Mouse (Mus musculus): ENCODE results near the gene Prrc2c. TPM values are rescaled to one million over a fixed set of nuclear protein-coding genes. Genes with fewer than 3 reads are reported as not detected.
A peak's percentile ranks its signal among the peaks of the same experiment; 100 is the strongest.

Gene Prrc2c
- polyA plus RNA-seq, 1 experiment from 2014 or later: 96.7 TPM

- H3K4me1 ChIP-seq (replicated peaks): peaks cover 12% of the 10 kb centered on the region; the same call in 1 of the 2 replicates
- H3K27ac ChIP-seq (ENCODE audit: poor library complexity, severe bottlenecking): peak overlapping the region; percentile 100
- H3K4me3 ChIP-seq: peak overlapping the region; percentile 94
- H3K27me3 ChIP-seq (replicated peaks): no peaks in the 10 kb centered on the region
- H3K36me3 ChIP-seq: no peaks in the 10 kb centered on the region
- WGBS: under 1% methylated on average over 10 of the region's 10 CpGs
- H3K9ac ChIP-seq: peak overlapping the region; percentile 98
- H3K4me2 ChIP-seq: peak overlapping the region; percentile 89
- no peaks in the 10 kb centered on the region for H3K9me3 ChIP-seq (replicated peaks)
- ATAC-seq (ENCODE audit: insufficient number of reproducible peaks, low FRiP score): no peak
Observed at GRCm38 (mm10) chr1:162739406-162739805, 950 bp downstream of the Prrc2c start.

- Histone ChIP-seq H3K36me3 (no peaks in the 10 kb centered on the region), H3K4me2 (peak overlapping the region; percentile 64), H3K27me3 (replicated peaks) (no peaks in the 10 kb centered on the region), H3K4me1 (replicated peaks) (peaks cover 12% of the 10 kb centered on the region; the same call in 1 of the 2 replicates), H3K4me3 (peak overlapping the region; percentile 94), H3K9me3 (replicated peaks) (no peaks in the 10 kb centered on the region), H3K27ac (ENCODE audit: poor library complexity, severe bottlenecking) (no peak overlapping the region), H3K9ac (peak overlapping the region; percentile 41; the same call in 1 of the 2 replicates)
- 22% methylated on average over 2 of the region's 2 CpGs for WGBS
- ATAC-seq (ENCODE audit: insufficient number of reproducible peaks, low FRiP score): no peak
Observed at GRCm38 (mm10) chr1:162738472-162738871, 1.9 kb downstream of the Prrc2c start.

- Histone ChIP-seq H3K9me3 (replicated peaks) (no peaks in the 10 kb centered on the region), H3K4me1 (replicated peaks) (peaks cover 17% of the 10 kb centered on the region; the same call in 1 of the 2 replicates), H3K27ac (ENCODE audit: poor library complexity, severe bottlenecking) (no peak overlapping the region), H3K4me2 (no peak overlapping the region), H3K4me3 (no peak overlapping the region), H3K9ac (no peak overlapping the region), H3K36me3 (no peaks in the 10 kb centered on the region), H3K27me3 (replicated peaks) (no peaks in the 10 kb centered on the region)
- no peak for ATAC-seq (ENCODE audit: insufficient number of reproducible peaks, low FRiP score)
- 85% methylated on average over 4 of the region's 4 CpGs for WGBS
Observed at GRCm38 (mm10) chr1:162735084-162735483, 5.3 kb downstream of the Prrc2c start.

GRCm38 (mm10) chr1:162734283-162734682 lies 6.1 kb downstream of the Prrc2c start:
- H3K4me3 ChIP-seq: no peak overlapping the region
- no peak overlapping the region for H3K4me2 ChIP-seq
- no peak overlapping the region for H3K9ac ChIP-seq
- H3K4me1 ChIP-seq (replicated peaks): peaks cover 17% of the 10 kb centered on the region; the same call in 1 of the 2 replicates
- no peaks in the 10 kb centered on the region for H3K36me3 ChIP-seq
- no peaks in the 10 kb centered on the region for H3K9me3 ChIP-seq (replicated peaks)
- no peaks in the 10 kb centered on the region for H3K27me3 ChIP-seq (replicated peaks)
- 78% methylated on average over 1 of the region's 1 CpGs for WGBS
- H3K27ac ChIP-seq (ENCODE audit: poor library complexity, severe bottlenecking): no peak overlapping the region
- no peak for ATAC-seq (ENCODE audit: insufficient number of reproducible peaks, low FRiP score)

GRCm38 (mm10) chr1:162732041-162732440 lies 8.3 kb downstream of the Prrc2c start:
- Histone ChIP-seq H3K4me1 (replicated peaks) (peaks cover 20% of the 10 kb centered on the region; the same call in 1 of the 2 replicates), H3K9ac (no peak overlapping the region), H3K4me3 (no peak overlapping the region), H3K27me3 (replicated peaks) (no peaks in the 10 kb centered on the region), H3K36me3 (no peaks in the 10 kb centered on the region), H3K27ac (ENCODE audit: poor library complexity, severe bottlenecking) (no peak overlapping the region), H3K9me3 (replicated peaks) (no peaks in the 10 kb centered on the region), H3K4me2 (no peak overlapping the region)
- WGBS: 69% methylated on average over 4 of the region's 4 CpGs
- no peak for ATAC-seq (ENCODE audit: insufficient number of reproducible peaks, low FRiP score)

GRCm38 (mm10) chr1:162729436-162729835 lies 10.9 kb downstream of the Prrc2c start:
- Histone ChIP-seq H3K9me3 (replicated peaks) (no peaks in the 10 kb centered on the region), H3K27ac (ENCODE audit: poor library complexity, severe bottlenecking) (no peak overlapping the region), H3K9ac (no peak overlapping the region), H3K27me3 (replicated peaks) (no peaks in the 10 kb centered on the region), H3K4me1 (replicated peaks) (peaks cover 13% of the 10 kb centered on the region; the same call in 1 of the 2 replicates), H3K4me2 (no peak overlapping the region), H3K4me3 (no peak overlapping the region), H3K36me3 (peaks cover 2% of the 10 kb centered on the region; the same call in 1 of the 2 replicates)
- ATAC-seq (ENCODE audit: insufficient number of reproducible peaks, low FRiP score): no peak
- 80% methylated on average over 2 of the region's 2 CpGs for WGBS

GRCm38 (mm10) chr1:162727981-162728380 lies 12.4 kb downstream of the Prrc2c start:
- no peak overlapping the region for H3K4me3 ChIP-seq
- no peaks in the 10 kb centered on the region for H3K27me3 ChIP-seq (replicated peaks)
- H3K4me1 ChIP-seq (replicated peaks): peaks cover 12% of the 10 kb centered on the region; the same call in 1 of the 2 replicates
- no peak overlapping the region for H3K9ac ChIP-seq
- no peak for ATAC-seq (ENCODE audit: insufficient number of reproducible peaks, low FRiP score)
- peaks cover 14% of the 10 kb centered on the region for H3K36me3 ChIP-seq
- no peak overlapping the region for H3K27ac ChIP-seq (ENCODE audit: poor library complexity, severe bottlenecking)
- no peaks in the 10 kb centered on the region for H3K9me3 ChIP-seq (replicated peaks)
- 88% methylated on average over 6 of the region's 6 CpGs for WGBS
- H3K4me2 ChIP-seq: no peak overlapping the region

GRCm38 (mm10) chr1:162723610-162724009 lies 16.7 kb downstream of the Prrc2c start:
- ATAC-seq (ENCODE audit: insufficient number of reproducible peaks, low FRiP score): no peak
- H3K9me3 ChIP-seq (replicated peaks): no peaks in the 10 kb centered on the region

GRCm38 (mm10) chr1:162720645-162721044 lies 19.7 kb downstream of the Prrc2c start:
- H3K9ac ChIP-seq: no peak overlapping the region
- no peaks in the 10 kb centered on the region for H3K4me1 ChIP-seq (replicated peaks)

More at GRCm38 (mm10) chr1:162723610-162724009, 16.7 kb downstream of the Prrc2c start:
- Histone ChIP-seq H3K9ac (no peak overlapping the region), H3K4me3 (no peak overlapping the region), H3K36me3 (peaks cover 36% of the 10 kb centered on the region), H3K4me2 (no peak overlapping the region), H3K27me3 (replicated peaks) (no peaks in the 10 kb centered on the region), H3K27ac (ENCODE audit: poor library complexity, severe bottlenecking) (no peak overlapping the region), H3K4me1 (replicated peaks) (peaks cover 8% of the 10 kb centered on the region; the same call in 1 of the 2 replicates)

GRCm38 (mm10) chr1:162700389-162701066 lies 39.8 kb downstream of the Prrc2c start:
- Histone ChIP-seq H3K9ac (no peak overlapping the region), H3K4me2 (no peak overlapping the region), H3K27ac (ENCODE audit: poor library complexity, severe bottlenecking) (no peak overlapping the region), H3K4me1 (replicated peaks) (no peaks in the 10 kb centered on the region), H3K4me3 (no peak overlapping the region), H3K9me3 (replicated peaks) (no peaks in the 10 kb centered on the region), H3K27me3 (replicated peaks) (no peaks in the 10 kb centered on the region), H3K36me3 (peaks cover 69% of the 10 kb centered on the region)
- no peak for ATAC-seq (ENCODE audit: insufficient number of reproducible peaks, low FRiP score)
- WGBS: 72% methylated on average over 8 of the region's 8 CpGs

More at GRCm38 (mm10) chr1:162720645-162721044, 19.7 kb downstream of the Prrc2c start:
- no peak for ATAC-seq (ENCODE audit: insufficient number of reproducible peaks, low FRiP score)
- Histone ChIP-seq H3K27me3 (replicated peaks) (no peaks in the 10 kb centered on the region), H3K9me3 (replicated peaks) (no peaks in the 10 kb centered on the region), H3K36me3 (peaks cover 55% of the 10 kb centered on the region), H3K4me2 (no peak overlapping the region), H3K4me3 (no peak overlapping the region), H3K27ac (ENCODE audit: poor library complexity, severe bottlenecking) (no peak overlapping the region)
- WGBS: 94% methylated on average over 2 of the region's 2 CpGs

- Histone ChIP-seq H3K4me2 (no peak overlapping the region), H3K4me1 (replicated peaks) (no peaks in the 10 kb centered on the region), H3K9me3 (replicated peaks) (no peaks in the 10 kb centered on the region), H3K36me3 (peaks cover 68% of the 10 kb centered on the region), H3K9ac (no peak overlapping the region), H3K4me3 (no peak overlapping the region), H3K27me3 (replicated peaks) (no peaks in the 10 kb centered on the region), H3K27ac (ENCODE audit: poor library complexity, severe bottlenecking) (no peak overlapping the region)
- WGBS: 93% methylated on average over 6 of the region's 6 CpGs
- ATAC-seq (ENCODE audit: insufficient number of reproducible peaks, low FRiP score): no peak
Observed at GRCm38 (mm10) chr1:162697866-162698265, 42.5 kb downstream of the Prrc2c start.

Data from heart, embryonic 12.5 days (tissue).